In genomic region chr10:128097587-128097971, GRCm38 (mm10) we compare ENCODE assay signal across 8 mouse cellular contexts. TPM values are rescaled to one million over a fixed set of nuclear protein-coding genes. Genes with fewer than 3 reads are reported as not detected.
DNase-seq lines count a peak whose midpoint lies in the region; ATAC-seq and TF ChIP-seq lines count a peak whose summit lies in the region.

No protein-coding gene starts in this region.

- H3K27me3 ChIP-seq in heart, embryonic 12.5 days (replicated peaks): no peaks in the 10 kb centered on the region
- H3K27me3 ChIP-seq in kidney, embryonic 15.5 days: no peaks in the 10 kb centered on the region
- no peaks in the 10 kb centered on the region for H3K27me3 ChIP-seq in liver, embryonic 16.5 days (ENCODE audit: control insufficient read depth, insufficient read depth, low read depth, low read length)
- no peaks in the 10 kb centered on the region for H3K27me3 ChIP-seq in neural tube, embryonic 14.5 days (ENCODE audit: control insufficient read depth, insufficient read depth, low read length)
- no peaks in the 10 kb centered on the region for H3K27me3 ChIP-seq in thymus, adult 2 months (ENCODE audit: control insufficient read depth, insufficient read depth, low read length)

- H3K36me3 ChIP-seq in heart, embryonic 12.5 days: peaks cover 4% of the 10 kb centered on the region; the same call in 1 of the 2 replicates
- 0 out of 2 replicates have a peak, but pooled peaks cover 4% of the 10 kb centered on the region for H3K36me3 ChIP-seq in kidney, embryonic 15.5 days
- no peaks in the 10 kb centered on the region for H3K36me3 ChIP-seq in liver, embryonic 16.5 days (ENCODE audit: control insufficient read depth, insufficient read depth)
- no peaks in the 10 kb centered on the region for H3K36me3 ChIP-seq in neural tube, embryonic 14.5 days (ENCODE audit: control insufficient read depth, insufficient read depth, low read length)
- 0 out of 2 replicates have a peak, but pooled peaks cover under 1% of the 10 kb centered on the region for H3K36me3 ChIP-seq in thymus, adult 2 months (ENCODE audit: control insufficient read depth, insufficient read depth, low read length)

- no peak for TF ChIP-seq POLR2A in thymus, adult 2 months (IDR thresholded peaks at IDR 0.05; ENCODE audit: control insufficient read depth, extremely low read depth, insufficient read depth, low read length, poor library complexity)

- WGBS in heart, embryonic 12.5 days: under 1% methylated on average over 13 of the region's 13 CpGs
- WGBS in kidney, embryonic 15.5 days: under 1% methylated on average over 13 of the region's 13 CpGs
- under 1% methylated on average over 13 of the region's 13 CpGs for WGBS in liver, embryonic 16.5 days (ENCODE audit: insufficient replicate concordance)
- 0% methylated on average over 13 of the region's 13 CpGs for WGBS in neural tube, embryonic 14.5 days
- under 1% methylated on average over 13 of the region's 13 CpGs for WGBS in thymus, adult 2 months

- H3K4me2 ChIP-seq in heart, embryonic 12.5 days: peak overlapping the region; percentile 83
- H3K4me2 ChIP-seq in kidney, embryonic 15.5 days: peak overlapping the region; percentile 79
- peak overlapping the region; percentile 87 for H3K4me2 ChIP-seq in liver, embryonic 16.5 days (ENCODE audit: low read depth, low read length)
- H3K4me2 ChIP-seq in neural tube, embryonic 14.5 days (ENCODE audit: low read depth, low read length): peak overlapping the region; percentile 64

- TF ChIP-seq CTCF in thymus, adult 2 months (IDR thresholded peaks at IDR 0.05; ENCODE audit: borderline replicate concordance, control insufficient read depth, extremely low read depth, insufficient read depth, low read length, poor library complexity): no peak

- peak overlapping the region; percentile 78 for H3K4me3 ChIP-seq in heart, embryonic 12.5 days
- H3K4me3 ChIP-seq in kidney, embryonic 15.5 days (replicated peaks): peak overlapping the region; percentile 78
- peak overlapping the region; percentile 85 for H3K4me3 ChIP-seq in liver, embryonic 16.5 days (ENCODE audit: low read depth, low read length)
- peak overlapping the region; percentile 99 for H3K4me3 ChIP-seq in neural tube, embryonic 14.5 days (ENCODE audit: low read depth, low read length)
- peak overlapping the region; percentile 91 for H3K4me3 ChIP-seq in thymus, adult 2 months (ENCODE audit: control insufficient read depth, insufficient read depth, low read length)

- peaks cover 41% of the 10 kb centered on the region for H3K4me1 ChIP-seq in heart, embryonic 12.5 days (replicated peaks)
- peaks cover 50% of the 10 kb centered on the region for H3K4me1 ChIP-seq in kidney, embryonic 15.5 days
- peaks cover 47% of the 10 kb centered on the region for H3K4me1 ChIP-seq in liver, embryonic 16.5 days (ENCODE audit: control insufficient read depth, low read depth, low read length)
- H3K4me1 ChIP-seq in neural tube, embryonic 14.5 days (ENCODE audit: control insufficient read depth, insufficient read depth, low read length): peaks cover 16% of the 10 kb centered on the region
- peaks cover 21% of the 10 kb centered on the region for H3K4me1 ChIP-seq in thymus, adult 2 months (replicated peaks; ENCODE audit: control insufficient read depth, insufficient read depth, low read length)

- H3K9ac ChIP-seq in heart, embryonic 12.5 days: peak overlapping the region; percentile 84
- H3K9ac ChIP-seq in kidney, embryonic 15.5 days: peak overlapping the region; percentile 95
- H3K9ac ChIP-seq in liver, embryonic 16.5 days (ENCODE audit: low read depth, low read length): peak overlapping the region; percentile 87
- peak overlapping the region; percentile 72 for H3K9ac ChIP-seq in neural tube, embryonic 14.5 days (replicated peaks; ENCODE audit: low read depth, low read length)

- peak overlapping the region; percentile 54 for H3K27ac ChIP-seq in heart, embryonic 12.5 days (ENCODE audit: poor library complexity, severe bottlenecking)
- H3K27ac ChIP-seq in kidney, embryonic 15.5 days: peak overlapping the region; percentile 81
- H3K27ac ChIP-seq in liver, embryonic 16.5 days (ENCODE audit: low read length): peak overlapping the region; percentile 59
- peak overlapping the region; percentile 69 for H3K27ac ChIP-seq in neural tube, embryonic 14.5 days (ENCODE audit: low read depth, low read length)
- H3K27ac ChIP-seq in thymus, adult 2 months (ENCODE audit: control insufficient read depth, insufficient read depth, low read length): peak overlapping the region; percentile 12; the same call in 1 of the 2 replicates

- H3K9me3 ChIP-seq in heart, embryonic 12.5 days (replicated peaks): no peaks in the 10 kb centered on the region
- no peaks in the 10 kb centered on the region for H3K9me3 ChIP-seq in kidney, embryonic 15.5 days (replicated peaks)
- H3K9me3 ChIP-seq in liver, embryonic 16.5 days (replicated peaks; ENCODE audit: control insufficient read depth, low read length): no peaks in the 10 kb centered on the region
- no peaks in the 10 kb centered on the region for H3K9me3 ChIP-seq in neural tube, embryonic 14.5 days (ENCODE audit: control insufficient read depth, low read length)

- peak; percentile 26 for ATAC-seq in activated CD4-positive, CD25-positive, alpha-beta regulatory T cell, adult 4 months
- ATAC-seq in heart, embryonic 12.5 days (ENCODE audit: insufficient number of reproducible peaks, low FRiP score): no peak
- ATAC-seq in kidney, embryonic 15.5 days (replicated peaks; ENCODE audit: low FRiP score): no peak
- ATAC-seq in liver, embryonic 16.5 days (ENCODE audit: low read depth): no peak
- ATAC-seq in neural tube, embryonic 14.5 days (ENCODE audit: low read depth): no peak

- peak; percentile 77 for DNase-seq in A20 (ENCODE audit: low read depth, low spot score)
- peak; percentile 46 for DNase-seq in embryo, embryonic 9.5 days (ENCODE audit: extremely low spot score)
- peak; percentile 71 for DNase-seq in thymus, adult 2 months

RNA-seq across cellular contexts. Expression of gene Baz2a, which starts 6.2 kb away (rescaled TPM):
- 10 to 100 TPM; 44.1 to 53.3 TPM for polyA plus RNA-seq in activated CD4-positive, CD25-positive, alpha-beta regulatory T cell, adult 4 months (2017; shearing (Covaris generic))
- polyA plus RNA-seq in heart, embryonic 12.5 days (2016; fragmentation: Nextera tagmentation; extraction: Ambion mirVana): 11.3 and 12.2 TPM in 2 replicates
- 12.7 and 14.2 TPM in 2 replicates for polyA plus RNA-seq in kidney, embryonic 15.5 days (2015; fragmentation: Nextera tagmentation; extraction: Ambion mirVana)
- 5.4 and 6.0 TPM in 2 replicates for polyA plus RNA-seq in liver, embryonic 16.5 days (2015; fragmentation: Nextera tagmentation; extraction: Ambion mirVana)
- polyA plus RNA-seq in neural tube, embryonic 14.5 days (2014; fragmentation: Nextera tagmentation; extraction: Ambion mirVana): 15.8 and 20.9 TPM in 2 replicates
- 126 and 131 TPM in 2 replicates for polyA plus RNA-seq in thymus, adult 2 months (2012; rRNA removed)

RNA-seq across cellular contexts. Expression of gene Atp5b, which starts 14.5 kb away (rescaled TPM):
- 100 to 1,000 TPM; 413 to 469 TPM for polyA plus RNA-seq in activated CD4-positive, CD25-positive, alpha-beta regulatory T cell, adult 4 months (2017; shearing (Covaris generic))
- polyA plus RNA-seq in heart, embryonic 12.5 days (2016; fragmentation: Nextera tagmentation; extraction: Ambion mirVana): 4,835 and 4,880 TPM in 2 replicates
- 2,850 and 2,855 TPM in 2 replicates for polyA plus RNA-seq in kidney, embryonic 15.5 days (2015; fragmentation: Nextera tagmentation; extraction: Ambion mirVana)
- polyA plus RNA-seq in liver, embryonic 16.5 days (2015; fragmentation: Nextera tagmentation; extraction: Ambion mirVana): 1,845 and 1,875 TPM in 2 replicates
- polyA plus RNA-seq in neural tube, embryonic 14.5 days (2014; fragmentation: Nextera tagmentation; extraction: Ambion mirVana): 2,213 and 2,273 TPM in 2 replicates
- 3,947 and 4,074 TPM in 2 replicates for polyA plus RNA-seq in thymus, adult 2 months (2012; rRNA removed)

RNA-seq across cellular contexts. Expression of gene Ptges3, which starts 38.8 kb away (rescaled TPM):
- 100 to 1,000 TPM; 194 to 285 TPM for polyA plus RNA-seq in activated CD4-positive, CD25-positive, alpha-beta regulatory T cell, adult 4 months (2017; shearing (Covaris generic))
- polyA plus RNA-seq in heart, embryonic 12.5 days (2016; fragmentation: Nextera tagmentation; extraction: Ambion mirVana): 363 and 375 TPM in 2 replicates
- 493 and 571 TPM in 2 replicates for polyA plus RNA-seq in kidney, embryonic 15.5 days (2015; fragmentation: Nextera tagmentation; extraction: Ambion mirVana)
- polyA plus RNA-seq in liver, embryonic 16.5 days (2015; fragmentation: Nextera tagmentation; extraction: Ambion mirVana): 171 and 201 TPM in 2 replicates
- polyA plus RNA-seq in neural tube, embryonic 14.5 days (2014; fragmentation: Nextera tagmentation; extraction: Ambion mirVana): 381 and 396 TPM in 2 replicates
- 55.7 and 99.1 TPM in 2 replicates for polyA plus RNA-seq in thymus, adult 2 months (2012; rRNA removed)

Comparison
In these comparisons a context has a peak if more than half of its experiments do, and no peak if none do; other contexts are left out.
1. H3K27ac ChIP-seq: peak in every context shown above with its lines; median percentile 81 in kidney, embryonic 15.5 days; 69 in neural tube, embryonic 14.5 days; 59 in liver, embryonic 16.5 days; 54 in heart, embryonic 12.5 days; 12 in thymus, adult 2 months.